Mouse (Mus musculus): ENCODE data around the gene Pcgf6. TPM values are rescaled to one million over a fixed set of nuclear protein-coding genes. Genes with fewer than 3 reads are reported as not detected.

Pcgf6 gene
- polyA plus RNA-seq, 1 experiment from 2014 or later = 36.7 TPM

Other genes starting within 250 kb of the Pcgf6 start
- gene Ina, start 36.2 kb downstream of the Pcgf6 start, polyA plus RNA-seq (2014; fragmentation: Nextera tagmentation; extraction: Ambion mirVana) = 608 and 616 TPM in 2 replicates
- 84.9 and 93.8 TPM in 2 replicates for gene Nt5c2, start 35.8 kb downstream of the Pcgf6 start, polyA plus RNA-seq (2014; fragmentation: Nextera tagmentation; extraction: Ambion mirVana)
- 8.2 and 9.5 TPM in 2 replicates for gene Taf5, start 16.8 kb upstream of the Pcgf6 start, polyA plus RNA-seq (2014; fragmentation: Nextera tagmentation; extraction: Ambion mirVana)
- gene Usmg5, start 39.7 kb upstream of the Pcgf6 start, polyA plus RNA-seq (2014; fragmentation: Nextera tagmentation; extraction: Ambion mirVana) = 1,505 and 1,749 TPM in 2 replicates
- 5.6 and 6.0 TPM in 2 replicates for gene Pdcd11, start 39.9 kb upstream of the Pcgf6 start, polyA plus RNA-seq (2014; fragmentation: Nextera tagmentation; extraction: Ambion mirVana)
- gene Calhm2, start 87.4 kb upstream of the Pcgf6 start, polyA plus RNA-seq (2014; fragmentation: Nextera tagmentation; extraction: Ambion mirVana) = 0.30 and 0.44 TPM in 2 replicates
- not detected in 2 replicates for gene Calhm1, start 93.3 kb upstream of the Pcgf6 start, polyA plus RNA-seq (2014; fragmentation: Nextera tagmentation; extraction: Ambion mirVana)
- gene Calhm3, start 106.9 kb upstream of the Pcgf6 start, polyA plus RNA-seq (2014; fragmentation: Nextera tagmentation; extraction: Ambion mirVana) = not detected in 2 replicates
- 15.1 and 16.2 TPM in 2 replicates for gene Neurl1a, start 127.9 kb upstream of the Pcgf6 start, polyA plus RNA-seq (2014; fragmentation: Nextera tagmentation; extraction: Ambion mirVana)